Mouse (Mus musculus) kidney, adult 2 months (tissue): ENCODE data around the gene Fxyd3.

Experiments used
- CTCF ChIP-seq: fragments of 200-500 bp; conservative IDR thresholded peaks from 2 replicates; pipeline ENCODE4 v1.5.1; 2011; ENCODE audit warnings: low read depth, mild to moderate bottlenecking, control low read depth, low read length, moderate library complexity, mixed read lengths; ENCODE audit not compliant: insufficient read depth, insufficient read length
- POLR2A ChIP-seq: fragments of 200-500 bp; IDR thresholded peaks from one replicate; pipeline ENCODE4 v1.6.1; 2011; ENCODE audit warnings: low read depth, low read length, control low read depth

DNA sequence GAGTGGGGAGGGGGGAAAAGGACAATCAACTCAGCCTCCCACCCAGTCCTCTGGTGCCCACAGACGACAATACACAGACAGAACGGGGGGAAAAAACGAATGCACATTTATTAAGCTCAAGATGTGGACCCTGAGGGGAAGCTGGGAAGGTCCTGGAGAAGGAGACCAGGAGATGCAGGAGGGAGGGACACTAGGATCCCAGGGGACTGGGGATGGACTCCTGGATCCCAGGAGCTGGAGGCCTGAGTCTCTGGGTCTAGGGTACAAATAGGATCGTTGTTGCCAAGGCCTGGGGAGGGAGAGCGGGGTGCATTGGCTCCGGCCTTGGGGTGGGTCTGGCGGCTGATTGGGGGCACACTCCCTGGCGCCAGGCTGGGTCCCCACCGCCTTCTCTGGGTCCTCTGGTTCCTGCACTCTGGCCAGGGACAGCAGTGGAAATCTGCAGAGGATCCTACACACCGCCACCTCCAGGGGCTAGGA, 34.0 kb downstream of the Fxyd3 start, which contains the start of gene Fxyd5:
- TF ChIP-seq CTCF: no peak
- no peak for TF ChIP-seq POLR2A
